Mouse (Mus musculus) left cerebral cortex, postnatal 25 days (tissue): ENCODE results near the gene Pik3cb. TPM values are rescaled to one million over a fixed set of nuclear protein-coding genes. Genes with fewer than 3 reads are reported as not detected.

Experiments used
- DNase-seq, 2 experiments: peaks; one replicate each; pipeline ENCODE4 v3.0.0; 2022; ENCODE audit warnings: low spot score in 2 of 2, mixed read lengths in 1 of 2
- intact Hi-C: fragments of 180-260 bp; cut with DNase I; formaldehyde crosslinking; loops from one replicate; pipeline ENCODE4 v1.15.1; 2025
- total RNA-seq, 2 experiments: library from RNA; stranded (reverse); gene quantifications; 2 replicates each; pipeline ENCODE4 v1.2.3; 2021

Gene Pik3cb
- total RNA-seq: 10 to 100 TPM; 25.6 to 26.1 TPM

DNA sequence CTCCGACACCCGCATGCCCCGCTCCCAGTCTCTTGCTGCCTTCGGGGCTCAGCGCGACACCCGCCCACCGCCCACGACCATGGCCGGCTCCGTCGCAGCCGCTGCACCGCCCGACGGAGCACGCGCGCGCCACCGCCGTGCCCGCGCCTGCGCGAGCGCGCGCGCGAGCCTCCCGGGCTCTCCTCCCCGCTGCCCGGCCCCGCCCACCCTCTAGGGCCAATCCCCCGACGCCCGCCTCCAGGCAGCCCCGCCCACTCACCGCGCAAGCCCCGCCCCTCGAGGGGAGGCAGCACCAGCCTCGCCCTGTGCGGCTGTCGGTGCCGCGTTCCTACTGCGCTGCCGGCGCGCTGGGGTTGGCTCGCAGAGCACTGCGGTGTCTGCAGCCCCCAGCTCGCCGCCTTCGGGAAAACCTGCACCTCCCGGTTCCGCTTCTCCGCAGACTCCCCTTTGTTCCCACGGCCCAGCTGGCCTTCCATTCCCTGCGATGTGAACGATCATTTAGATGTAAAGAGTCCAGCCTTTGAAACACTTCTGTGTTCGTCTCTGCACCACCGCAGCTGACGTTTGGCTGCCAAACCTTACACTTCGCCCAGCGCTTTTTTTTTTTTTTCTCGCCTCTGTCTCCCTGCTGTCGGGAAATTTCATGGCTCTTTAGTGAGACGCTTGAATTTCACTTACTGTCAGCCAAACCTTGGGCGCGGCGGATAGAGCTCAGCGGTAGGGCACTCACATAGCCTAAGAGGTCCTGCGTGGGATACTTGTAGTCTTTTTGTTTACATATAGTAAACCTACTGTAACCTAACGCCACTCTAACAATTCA lies at the start of gene Pik3cb:
Pik3cb (minus strand) TSS at position 559 of the 820 bp plus-strand sequence.
- intact Hi-C loops: loop anchor here (1.0 to 5.0 kb wide), 3 partner anchors 75 to 103 kb away; partner anchors contain the start of gene Cep70
- peak; percentile 94 to 96 for DNase-seq

DNA sequence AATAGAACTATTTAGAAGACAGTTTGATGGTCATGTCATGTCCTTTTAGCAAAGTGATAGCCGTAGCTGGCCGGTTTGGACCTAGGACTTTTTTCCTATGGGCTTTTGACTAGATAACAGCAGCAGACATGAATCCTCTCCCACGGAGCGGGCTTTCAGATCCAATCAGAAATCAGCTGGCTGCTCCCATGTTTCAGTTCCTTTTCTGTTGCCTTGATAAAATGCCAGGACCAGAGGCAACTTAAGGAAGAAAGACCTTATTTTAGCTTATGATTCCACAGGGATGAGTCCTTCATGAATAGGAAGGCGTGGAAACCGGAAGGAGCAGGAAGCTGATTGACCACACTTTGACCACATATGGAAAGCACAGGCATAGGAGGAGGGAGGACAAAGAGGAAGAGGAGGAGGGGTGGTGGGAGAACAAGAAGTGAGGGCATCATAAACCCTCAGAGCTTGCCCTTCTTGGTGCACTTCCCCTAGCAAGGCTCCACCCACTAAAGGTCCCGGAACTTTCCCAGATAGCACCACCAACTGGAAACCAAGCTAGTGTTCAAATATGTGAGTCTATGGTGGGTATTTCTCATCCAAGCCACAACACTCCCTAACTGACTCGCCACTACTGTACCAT lies 42.7 kb upstream of the Pik3cb start:
- DNase-seq: peak in 1 of 2 experiments; percentile 30
- intact Hi-C loops: no loop called here

DNA sequence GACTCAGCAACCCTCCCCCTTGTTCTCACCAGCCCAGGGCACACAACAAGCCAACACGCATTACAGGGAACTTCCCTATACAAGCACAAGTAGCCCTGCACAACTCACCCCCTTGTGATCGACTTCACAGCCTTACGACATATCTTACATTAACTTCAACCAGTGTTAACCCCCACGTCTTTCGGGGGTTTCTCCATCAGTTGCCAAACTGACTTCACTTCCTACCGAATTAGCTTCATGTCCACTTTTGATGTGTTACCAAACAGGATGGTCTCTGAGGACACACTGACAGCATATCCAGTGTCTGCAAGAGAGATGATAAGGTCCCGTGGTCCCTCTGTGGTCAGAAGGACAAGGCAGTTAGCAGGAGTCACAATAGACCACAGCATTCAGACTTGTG lies 41.7 kb upstream of the Pik3cb start:
- DNase-seq: no peak
- intact Hi-C loops: no loop called here

DNA sequence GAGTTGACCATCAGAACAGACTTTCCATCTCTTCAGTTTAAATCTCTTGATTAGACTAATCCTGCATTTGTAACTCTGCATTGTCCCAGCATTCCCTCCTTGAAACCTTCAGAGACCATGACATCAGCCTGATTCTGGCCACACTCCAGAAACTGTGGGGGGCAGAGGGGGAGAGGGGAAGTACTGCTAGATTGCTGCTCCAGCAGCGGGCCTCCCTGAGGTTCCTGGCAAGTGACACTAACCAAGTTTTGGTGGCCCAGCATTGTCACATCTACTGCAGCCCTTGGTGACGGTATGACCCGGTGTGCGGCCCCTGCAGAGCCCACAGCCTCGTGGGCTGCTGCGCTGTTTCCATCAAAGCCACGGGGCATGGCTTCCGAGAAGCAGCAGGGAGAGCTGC lies 39.9 kb upstream of the Pik3cb start:
- intact Hi-C loops: no loop called here
- no peak for DNase-seq

DNA sequence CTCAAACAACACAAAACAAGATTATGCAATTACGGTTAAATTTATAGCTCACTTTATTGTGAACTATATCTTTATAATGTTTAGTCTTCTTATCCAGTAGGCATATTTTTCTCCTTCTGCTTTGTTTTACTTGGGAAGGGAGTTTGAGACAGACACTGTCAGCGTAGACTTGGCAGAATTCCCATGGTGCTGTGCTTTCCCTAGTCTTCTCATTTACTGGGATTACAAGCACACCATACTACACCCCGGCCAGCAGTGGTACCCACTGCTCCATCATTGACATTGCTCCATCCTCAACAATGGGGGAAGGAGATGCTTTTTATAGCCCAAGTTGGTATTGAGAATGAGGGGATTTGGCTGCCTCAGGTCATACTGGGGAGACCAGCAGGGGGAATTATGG lies 38.3 kb upstream of the Pik3cb start:
- DNase-seq: no peak
- intact Hi-C loops: no loop called here

DNA sequence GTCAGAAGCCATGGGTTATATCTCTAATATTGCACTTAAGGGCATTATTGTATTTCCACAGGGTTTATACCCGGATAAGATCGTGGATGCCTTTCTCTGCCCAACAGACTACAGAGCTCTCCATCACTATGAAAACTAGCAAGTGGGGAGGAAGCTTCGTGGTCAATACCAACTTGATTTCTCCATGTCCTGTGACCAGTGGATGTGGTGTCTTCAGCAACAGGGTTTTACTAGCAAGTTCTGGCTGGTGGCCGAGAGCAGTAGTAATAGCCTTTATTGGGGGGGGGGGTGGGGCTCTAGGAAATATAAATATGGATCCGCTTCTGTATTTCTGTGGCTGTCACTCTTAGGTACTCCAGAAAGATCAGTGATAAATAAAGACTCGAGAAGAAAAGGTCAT lies 35.4 kb upstream of the Pik3cb start:
- intact Hi-C loops: no loop called here
- no peak for DNase-seq

DNA sequence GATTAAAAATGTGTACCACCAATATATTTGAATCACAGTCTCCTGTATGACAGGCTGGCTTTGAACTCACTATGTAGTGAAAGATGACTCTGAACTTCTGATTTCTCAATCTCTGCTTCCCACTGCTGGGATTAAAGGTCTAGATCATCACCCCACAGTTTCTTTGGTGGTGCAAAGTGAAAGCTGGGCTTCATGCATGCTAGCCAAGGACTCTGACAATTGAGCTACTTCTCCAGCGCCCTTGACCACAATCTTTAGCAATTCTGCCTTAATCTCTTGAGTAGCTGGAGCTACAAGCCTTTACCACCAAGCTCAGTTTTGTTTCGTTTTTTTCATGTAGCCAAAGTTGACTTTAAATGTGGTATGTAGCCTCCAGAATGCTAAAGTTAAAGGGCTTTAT lies 32.4 kb upstream of the Pik3cb start:
- intact Hi-C loops: no loop called here
- no peak for DNase-seq

DNA sequence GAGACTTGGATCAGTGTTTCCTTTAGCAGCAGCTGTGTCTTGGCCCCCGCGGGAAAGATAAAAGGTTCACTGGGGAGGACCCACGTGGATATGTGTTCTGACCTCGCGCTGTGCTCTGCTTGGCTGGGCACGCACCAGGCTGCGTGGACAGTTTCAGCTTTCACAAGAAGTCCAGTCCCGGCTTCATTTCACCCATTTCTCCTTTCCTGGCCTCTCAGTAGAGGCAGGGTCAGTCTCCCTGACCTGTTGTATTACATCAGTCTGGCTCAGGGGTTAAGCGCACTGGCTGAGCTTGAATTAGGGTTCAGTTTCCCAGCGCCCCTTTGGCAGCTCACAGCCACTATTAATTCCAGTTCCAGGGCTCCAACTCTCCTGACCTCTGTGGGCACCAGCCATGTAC lies 30.8 kb upstream of the Pik3cb start:
- intact Hi-C loops: no loop called here
- no peak for DNase-seq

DNA sequence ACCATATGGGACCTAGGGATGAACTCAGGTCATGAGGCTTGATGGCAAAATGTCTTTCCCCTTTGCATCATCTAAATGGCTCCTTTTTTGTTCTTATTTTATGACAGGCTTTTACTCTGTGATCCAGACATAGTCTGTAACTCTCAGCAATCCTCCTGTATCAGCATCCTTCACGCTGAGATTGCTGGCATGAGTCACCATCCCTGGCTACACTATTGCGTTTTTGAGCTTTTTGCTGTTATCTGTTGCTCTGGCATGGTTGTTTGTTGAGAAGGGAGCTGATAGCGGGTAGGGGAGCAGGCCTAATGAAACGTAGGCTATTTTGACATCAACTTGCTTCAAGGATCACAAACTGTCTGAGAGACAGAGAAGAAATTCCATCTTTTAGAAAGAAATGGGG lies 28.6 kb upstream of the Pik3cb start:
- intact Hi-C loops: no loop called here

DNA sequence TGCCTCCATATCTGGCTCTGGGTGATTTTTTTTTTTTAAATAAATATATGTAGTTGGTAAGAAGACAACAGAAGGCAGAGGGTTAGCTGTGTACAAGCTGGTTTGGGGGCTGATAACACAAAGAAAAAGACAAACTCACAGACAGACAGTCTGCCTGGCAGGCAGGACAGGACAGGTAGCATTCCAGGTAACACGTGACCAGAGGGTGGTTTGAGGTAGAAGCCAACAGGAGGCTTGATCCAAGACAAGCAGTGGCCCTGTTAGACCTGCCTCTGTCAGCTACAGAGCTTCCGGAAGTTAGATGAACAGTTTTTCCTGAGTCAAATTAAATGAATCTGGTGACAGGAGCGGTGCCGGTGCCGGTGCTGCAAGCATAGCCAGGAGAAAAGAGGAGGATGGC lies 26.5 kb upstream of the Pik3cb start:
- intact Hi-C loops: no loop called here
- DNase-seq: no peak

More for the DNA sequence above, 28.6 kb upstream of the Pik3cb start:
- no peak for DNase-seq

DNA sequence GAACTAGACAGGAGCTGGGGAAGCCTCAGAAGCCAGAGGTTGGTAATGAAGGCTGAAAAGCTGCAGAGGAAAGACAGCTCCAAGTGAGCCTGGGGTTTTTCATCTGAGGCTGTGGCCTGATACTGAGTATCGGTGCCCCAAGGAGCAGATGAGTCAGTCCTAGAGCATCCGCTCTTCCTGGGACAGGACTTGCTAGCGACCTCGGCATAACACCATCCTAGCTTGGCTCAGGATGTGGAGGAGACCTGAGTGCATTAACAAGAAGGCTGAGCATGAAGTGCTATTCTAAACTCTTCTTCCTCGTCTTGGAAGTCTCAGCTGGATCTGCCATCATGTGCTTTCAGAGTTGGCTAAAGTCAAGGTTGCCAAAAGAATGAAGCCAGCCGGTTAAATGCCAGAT lies 25.5 kb upstream of the Pik3cb start:
- intact Hi-C loops: no loop called here
- DNase-seq: no peak

DNA sequence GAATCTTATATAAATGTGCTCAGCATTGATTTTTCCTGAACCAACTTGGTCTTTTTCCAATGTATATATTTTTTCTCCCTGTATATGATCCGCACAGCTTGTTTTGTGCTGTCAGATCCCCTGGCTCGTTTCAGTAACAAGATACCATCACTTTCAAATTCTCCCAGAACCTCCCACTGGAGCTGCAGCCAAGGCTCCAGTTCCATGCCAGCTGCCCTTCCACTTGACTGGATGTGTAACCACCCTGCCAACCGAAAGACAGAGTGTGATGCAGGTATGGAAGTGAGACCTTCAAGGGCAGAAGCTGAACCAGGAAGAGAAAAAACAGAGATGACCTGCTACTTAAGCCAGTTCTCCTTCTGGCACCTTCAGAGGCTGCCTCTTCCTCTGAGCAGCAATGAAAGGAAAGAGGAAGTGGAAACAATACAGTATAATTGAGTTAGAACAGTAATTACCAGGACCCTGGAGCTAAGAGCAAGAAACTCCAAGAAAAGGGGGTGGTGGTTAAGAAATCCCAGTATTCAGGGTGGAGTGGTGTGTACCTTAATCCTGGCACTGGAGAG lies 24.3 kb upstream of the Pik3cb start:
- intact Hi-C loops: no loop called here
- DNase-seq: no peak

DNA sequence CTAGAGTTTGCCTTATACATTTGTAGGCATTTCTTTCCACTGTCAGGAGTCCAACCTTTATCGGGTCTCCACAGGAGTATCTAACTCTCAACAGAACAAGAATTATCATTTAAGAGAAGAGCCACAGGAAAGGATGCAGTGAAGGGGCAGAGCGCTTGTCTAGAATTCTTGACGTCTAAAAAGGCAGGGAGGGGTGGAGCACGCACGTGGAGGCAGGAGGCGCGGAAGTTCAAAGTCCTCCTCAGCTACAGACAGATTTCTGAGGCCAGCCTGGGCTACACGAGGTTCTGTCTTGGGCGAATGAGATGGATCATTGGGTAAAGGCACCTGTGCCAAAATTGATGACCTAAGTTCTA lies 23.7 kb upstream of the Pik3cb start:
- no peak for DNase-seq
- intact Hi-C loops: no loop called here

DNA sequence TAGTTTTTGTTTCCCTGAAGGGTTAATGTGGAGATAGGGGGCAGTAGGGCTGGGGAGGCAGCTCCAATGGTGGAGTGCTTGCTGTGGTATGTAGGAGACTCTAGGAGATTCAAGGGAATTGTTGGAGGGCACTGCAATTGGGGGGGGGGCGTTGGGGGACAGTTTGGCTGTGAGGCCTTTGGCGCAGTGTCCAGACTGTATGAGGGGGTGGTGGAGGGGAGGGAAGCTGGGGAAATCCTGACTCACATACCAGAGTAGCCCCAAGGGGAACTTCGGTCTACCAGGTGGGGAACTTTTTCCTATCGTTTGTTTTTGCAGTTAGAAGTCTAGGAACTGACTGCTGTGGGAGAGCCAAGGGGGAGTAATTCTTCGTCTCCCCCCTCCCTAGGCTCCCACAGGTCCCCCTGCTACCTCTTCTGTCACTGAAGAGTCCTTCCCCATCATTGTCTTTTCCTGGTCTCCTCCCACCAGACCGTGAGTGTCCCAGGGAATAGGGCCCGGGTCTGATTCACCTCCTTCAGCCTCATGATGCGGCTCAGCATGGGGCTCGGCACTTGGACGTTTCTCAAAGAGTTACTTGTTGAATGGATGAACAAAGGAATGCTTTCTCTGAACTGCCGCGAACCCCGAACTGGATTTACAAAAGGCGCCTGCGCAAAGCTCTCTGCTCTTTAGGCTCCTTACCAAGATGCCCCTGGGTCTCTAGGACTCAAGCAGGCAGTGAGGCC lies 23.2 kb upstream of the Pik3cb start:
- intact Hi-C loops: no loop called here

DNA sequence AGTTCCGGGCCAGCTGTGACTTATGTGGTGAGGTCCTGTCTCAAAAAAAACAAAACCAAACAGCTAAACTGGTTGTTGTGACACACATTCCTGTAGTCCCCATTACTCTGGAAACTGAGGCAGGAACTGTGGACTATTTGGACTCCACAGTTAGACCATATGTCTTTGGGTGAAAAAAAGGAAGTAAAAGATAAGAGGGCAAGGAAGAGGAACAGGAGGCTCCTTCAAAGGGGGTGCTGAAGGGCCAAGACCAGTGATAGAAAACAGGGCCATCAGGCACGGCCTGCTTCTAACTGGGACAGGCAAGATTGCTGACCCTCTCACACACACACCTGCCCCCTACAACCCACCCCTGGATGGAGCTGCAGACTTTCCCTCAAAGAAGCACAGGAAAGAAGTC lies 22.4 kb upstream of the Pik3cb start:
- intact Hi-C loops: no loop called here
- DNase-seq: no peak

More for the DNA sequence above, 23.2 kb upstream of the Pik3cb start:
- peak in 1 of 2 experiments; percentile 52 for DNase-seq

DNA sequence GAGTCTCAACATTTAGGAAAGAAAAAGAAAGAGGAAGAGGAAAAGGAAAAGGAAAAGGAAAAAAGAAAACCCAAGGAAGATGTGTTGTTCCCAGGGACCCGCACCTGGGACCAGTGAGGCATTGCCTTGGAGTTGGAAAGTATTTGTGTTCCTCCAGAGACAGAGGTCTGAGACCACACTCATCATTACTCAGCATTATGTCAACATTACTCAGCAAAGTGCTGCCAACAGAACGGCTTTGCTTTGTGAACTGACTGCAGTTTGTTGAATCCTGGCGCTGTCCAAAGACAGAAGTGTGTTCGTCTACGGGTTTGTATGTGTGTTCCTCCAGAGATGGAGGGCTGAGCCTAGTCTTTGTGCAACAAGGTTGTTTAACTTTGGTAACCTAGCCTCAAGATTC lies 20.4 kb upstream of the Pik3cb start:
- intact Hi-C loops: no loop called here
- no peak for DNase-seq

DNA sequence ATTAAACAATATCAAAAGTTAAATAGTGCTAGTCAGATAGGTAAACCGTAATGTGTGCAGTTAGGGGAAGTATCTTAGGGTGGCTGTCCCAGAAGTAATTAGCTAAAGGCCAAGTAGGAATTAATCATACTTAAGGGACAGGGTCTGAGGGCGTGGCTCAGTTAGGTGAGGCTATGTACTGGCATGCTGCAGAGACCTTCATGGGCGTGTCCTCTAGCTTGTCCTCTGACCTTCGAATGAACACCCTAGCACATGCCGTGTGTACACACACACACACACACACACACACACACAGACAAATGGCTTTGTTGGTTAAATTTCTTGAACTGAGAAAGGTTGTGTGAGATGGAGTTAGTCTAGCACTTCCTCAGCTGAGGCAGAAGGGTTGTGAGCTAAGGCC lies 19.5 kb upstream of the Pik3cb start:
- intact Hi-C loops: no loop called here
- no peak for DNase-seq

DNA sequence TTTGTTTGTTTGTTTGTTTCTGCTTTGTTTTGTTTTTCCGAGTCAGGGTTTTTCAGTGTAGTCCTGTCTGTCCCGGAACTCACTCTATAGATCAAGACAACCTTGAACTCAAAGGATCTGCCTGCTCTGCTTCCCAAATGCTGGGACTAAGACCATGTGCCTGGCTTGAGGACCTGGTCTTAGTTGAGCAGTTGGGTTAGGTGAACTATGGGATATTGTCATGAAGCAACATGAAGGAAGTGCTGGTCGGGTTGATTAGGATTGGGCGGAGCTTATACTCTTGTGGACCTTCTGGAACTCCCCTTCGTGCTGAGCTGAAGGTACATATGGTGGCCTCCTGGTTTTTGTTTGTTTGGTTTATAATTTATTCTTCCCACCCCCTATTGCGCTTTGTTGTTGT lies 18.3 kb upstream of the Pik3cb start:
- DNase-seq: no peak
- intact Hi-C loops: no loop called here

DNA sequence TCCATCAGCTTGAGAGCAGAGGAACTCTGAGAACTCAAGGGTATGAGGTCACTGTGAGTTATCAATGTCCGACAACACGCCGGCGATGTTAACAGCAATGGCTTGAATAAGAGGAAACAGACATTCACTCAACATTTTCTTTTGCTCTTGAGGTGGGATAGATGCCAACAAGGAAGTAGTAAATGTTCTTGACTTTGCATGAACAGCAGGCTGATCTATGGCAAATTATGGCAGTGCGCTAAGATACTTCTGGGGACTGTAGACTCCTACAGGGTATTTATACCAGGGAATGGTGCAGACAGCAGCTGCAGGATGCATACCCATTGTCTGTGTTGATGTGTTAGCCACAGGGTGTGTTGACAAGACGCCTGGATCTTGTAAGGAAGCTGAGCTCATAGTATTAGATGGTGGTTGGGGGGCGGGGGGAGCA lies 17.8 kb upstream of the Pik3cb start:
- DNase-seq: no peak
- intact Hi-C loops: no loop called here

DNA sequence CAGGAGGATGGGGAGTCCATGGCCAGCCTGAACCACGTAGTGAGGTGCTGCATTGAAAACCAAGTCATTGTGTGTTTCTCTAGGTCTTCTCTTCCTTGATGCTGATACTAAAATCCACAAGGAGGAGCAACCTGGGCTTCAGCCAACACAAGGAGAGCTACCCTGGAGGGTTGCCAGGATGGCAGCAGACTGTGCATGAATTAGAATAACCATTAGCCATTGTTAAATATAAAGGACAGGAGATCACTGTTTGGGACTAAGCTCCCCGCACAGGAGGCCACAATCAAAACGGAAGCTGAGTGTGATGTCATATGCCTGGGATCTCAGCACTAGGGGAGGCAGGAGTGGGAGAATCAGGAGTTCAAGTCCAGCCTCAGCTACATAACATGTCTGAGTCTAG lies 13.2 kb upstream of the Pik3cb start:
- DNase-seq: peak in 1 of 2 experiments; percentile 13
- intact Hi-C loops: no loop called here
